Mouse (Mus musculus) thymus, adult 2 months (tissue): ENCODE data around the gene Tsc22d1. TPM values are rescaled to one million over a fixed set of nuclear protein-coding genes. Genes with fewer than 3 reads are reported as not detected.

Experiments
- DNase-seq: peaks from one replicate; pipeline ENCODE4 v3.0.0; 2021
- H3K27ac ChIP-seq: fragments of 200-500 bp; 2 replicates; pipeline ENCODE4 v1.5.1; 2012; ENCODE audit warnings: low read length, control low read depth; ENCODE audit not compliant: control insufficient read depth, insufficient read depth
- H3K27me3 ChIP-seq: fragments of 200-500 bp; 2 replicates; pipeline ENCODE4 v1.6.1; 2012; ENCODE audit warnings: mild to moderate bottlenecking, low read length, moderate library complexity, mixed read lengths; ENCODE audit not compliant: control insufficient read depth, insufficient read depth
- H3K36me3 ChIP-seq: fragments of 200-500 bp; 2 replicates; pipeline ENCODE4 v1.6.1; 2012; ENCODE audit warnings: mild to moderate bottlenecking, low read length, moderate library complexity; ENCODE audit not compliant: control insufficient read depth, insufficient read depth
- H3K4me1 ChIP-seq: fragments of 200-500 bp; replicated peaks from 2 replicates; pipeline ENCODE4 v1.6.1; 2012; ENCODE audit warnings: low read length; ENCODE audit not compliant: control insufficient read depth, insufficient read depth
- H3K4me3 ChIP-seq: fragments of 200-500 bp; 2 replicates; pipeline ENCODE4 v1.5.1; 2012; ENCODE audit warnings: mild to moderate bottlenecking, low read length, control low read depth, moderate library complexity; ENCODE audit not compliant: control insufficient read depth, insufficient read depth
- CTCF ChIP-seq: fragments of 200-500 bp; IDR thresholded peaks from 2 replicates; pipeline ENCODE4 v1.5.1; 2012; ENCODE audit warnings: mild to moderate bottlenecking, control low read depth, low read length, moderate library complexity, borderline replicate concordance; ENCODE audit not compliant: control insufficient read depth, poor library complexity, insufficient read depth; ENCODE audit errors: extremely low read depth
- POLR2A ChIP-seq: fragments of 200-500 bp; IDR thresholded peaks from 2 replicates; pipeline ENCODE4 v1.6.1; 2012; ENCODE audit warnings: mild to moderate bottlenecking, low read length, control low read depth, moderate library complexity; ENCODE audit not compliant: control insufficient read depth, poor library complexity, insufficient read depth; ENCODE audit errors: extremely low read depth
- WGBS: fragments of 180-500 bp; shearing (Covaris S2); methylation state at CpG from one replicate; pipeline ENCODE4 v1.1.7; 2018; 5-methylcytosine and 5-hydroxymethylcytosine counted together
- polyA plus RNA-seq: library from polyadenylated mRNA; depleted of rRNA; stranded (reverse); fragments of >200 nt; gene quantifications from 2 replicates; pipeline ENCODE4 v1.2.3, GENCODE M21; 2012

Tsc22d1 gene
- polyA plus RNA-seq, 1 experiment, result 142 TPM

DNA sequence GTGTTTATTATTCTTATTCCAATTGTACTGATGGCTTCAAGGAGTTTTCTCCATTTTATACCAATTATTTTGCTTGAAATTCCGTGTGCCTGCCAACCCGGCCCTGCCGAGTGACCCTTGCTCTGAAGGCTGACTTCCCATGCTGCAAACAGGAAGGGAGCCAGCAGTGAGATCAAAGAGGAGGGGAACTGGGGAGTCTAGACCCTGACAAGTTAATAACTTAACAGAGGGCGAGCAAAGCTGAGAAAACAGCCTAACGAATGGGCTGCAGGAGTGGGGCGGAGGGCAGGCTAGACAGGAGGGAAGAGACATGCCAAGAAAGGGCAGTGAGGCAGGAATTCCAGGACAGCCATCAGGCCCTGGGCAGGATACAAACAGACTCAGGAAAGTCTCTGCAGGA, 122.2 kb downstream of the Tsc22d1 start:
- Histone ChIP-seq H3K27ac (no peak overlapping the region), H3K4me3 (no peak overlapping the region), H3K27me3 (no peaks in the 10 kb centered on the region), H3K4me1 (peaks cover 9% of the 10 kb centered on the region), H3K36me3 (no peaks in the 10 kb centered on the region)
- 88% methylated on average over 6 of the region's 6 CpGs for WGBS
- DNase-seq, result no peak
- TF ChIP-seq CTCF, result no peak
- no peak for TF ChIP-seq POLR2A

DNA sequence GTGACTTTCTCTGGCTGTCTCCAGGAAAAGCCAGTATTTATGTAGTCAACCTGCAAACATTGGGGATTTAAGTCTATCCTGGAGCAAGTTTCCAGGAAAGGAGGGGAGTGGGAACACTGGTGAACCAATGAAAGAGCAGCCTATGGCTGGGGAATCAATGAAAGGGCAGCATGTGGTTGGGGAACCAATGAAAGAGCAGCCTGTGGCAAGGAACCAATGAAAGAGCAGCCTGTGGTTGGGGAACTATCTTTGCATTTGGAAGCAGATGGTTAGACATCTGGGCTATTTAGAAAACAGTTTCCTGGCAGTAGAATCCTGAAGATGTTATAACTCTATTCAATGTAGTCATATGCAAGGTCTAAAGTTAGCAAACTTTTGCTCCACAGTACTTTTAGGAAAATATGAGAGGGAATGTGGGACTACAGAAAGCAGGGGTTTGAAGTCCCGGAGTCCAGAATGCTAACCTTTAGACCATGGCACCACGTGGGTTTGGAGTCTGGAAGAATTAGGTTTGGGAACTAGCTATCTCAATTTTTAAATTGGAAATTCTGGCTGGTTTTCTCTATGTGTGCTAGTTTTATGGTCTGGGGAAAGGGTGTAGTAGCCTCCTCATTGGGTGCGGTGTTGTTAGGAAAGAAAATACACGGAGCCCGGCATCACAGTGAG, 125.4 kb downstream of the Tsc22d1 start:
- Histone ChIP-seq H3K27ac (no peak overlapping the region), H3K4me3 (no peak overlapping the region), H3K4me1 (no peaks in the 10 kb centered on the region), H3K36me3 (no peaks in the 10 kb centered on the region), H3K27me3 (no peaks in the 10 kb centered on the region)
- no peak for TF ChIP-seq POLR2A
- no peak for TF ChIP-seq CTCF
- DNase-seq, result no peak
- WGBS, result 95% methylated on average over 5 of the region's 5 CpGs

DNA sequence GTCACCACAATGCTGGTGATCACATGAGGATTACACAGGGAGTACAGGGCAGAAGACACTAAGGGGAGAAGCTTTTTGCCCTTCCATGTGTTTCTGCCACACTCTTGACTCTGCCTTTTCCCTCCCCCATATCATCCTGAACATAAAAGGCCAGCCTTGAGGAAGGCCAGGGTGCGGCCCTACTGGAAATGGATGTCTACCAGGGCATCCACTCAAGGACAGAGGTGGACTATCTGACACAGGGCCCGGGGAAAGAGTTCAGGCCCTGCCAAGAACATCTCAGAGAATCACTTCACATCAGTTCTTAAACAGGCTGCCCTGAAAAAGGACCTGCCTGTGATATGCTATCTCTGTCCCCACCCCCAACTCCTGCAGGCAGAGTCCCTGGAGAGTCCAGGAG, 126.6 kb downstream of the Tsc22d1 start:
- Histone ChIP-seq H3K36me3 (no peaks in the 10 kb centered on the region), H3K4me3 (no peak overlapping the region), H3K27ac (no peak overlapping the region), H3K4me1 (no peaks in the 10 kb centered on the region), H3K27me3 (no peaks in the 10 kb centered on the region)
- no peak for DNase-seq
- WGBS, result 98% methylated on average over 2 of the region's 2 CpGs
- no peak for TF ChIP-seq CTCF
- no peak for TF ChIP-seq POLR2A

DNA sequence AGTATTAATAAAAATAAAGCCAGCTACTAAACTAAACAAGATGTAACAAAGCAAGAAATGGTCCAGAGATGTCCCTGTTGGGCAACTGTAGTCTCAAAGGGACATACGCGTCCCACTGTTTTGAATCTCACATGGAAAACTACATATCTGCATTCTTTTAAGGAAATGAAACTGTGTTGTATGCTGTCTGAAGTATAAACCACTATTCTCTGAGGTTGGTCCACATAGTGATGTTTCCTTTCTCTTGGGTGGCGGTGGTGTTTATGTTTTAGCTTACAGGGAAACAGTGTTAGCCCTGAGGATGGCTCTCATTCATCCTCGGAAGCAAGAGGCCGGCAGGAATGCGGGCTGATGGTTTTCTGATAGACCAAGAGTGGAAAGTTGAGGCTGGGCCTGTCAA, 129.4 kb downstream of the Tsc22d1 start:
- TF ChIP-seq CTCF, result no peak
- no peak for TF ChIP-seq POLR2A
- no peak for DNase-seq
- Histone ChIP-seq H3K36me3 (no peaks in the 10 kb centered on the region), H3K27ac (no peak overlapping the region), H3K4me3 (no peak overlapping the region), H3K4me1 (no peaks in the 10 kb centered on the region), H3K27me3 (no peaks in the 10 kb centered on the region)
- 92% methylated on average over 6 of the region's 6 CpGs for WGBS

DNA sequence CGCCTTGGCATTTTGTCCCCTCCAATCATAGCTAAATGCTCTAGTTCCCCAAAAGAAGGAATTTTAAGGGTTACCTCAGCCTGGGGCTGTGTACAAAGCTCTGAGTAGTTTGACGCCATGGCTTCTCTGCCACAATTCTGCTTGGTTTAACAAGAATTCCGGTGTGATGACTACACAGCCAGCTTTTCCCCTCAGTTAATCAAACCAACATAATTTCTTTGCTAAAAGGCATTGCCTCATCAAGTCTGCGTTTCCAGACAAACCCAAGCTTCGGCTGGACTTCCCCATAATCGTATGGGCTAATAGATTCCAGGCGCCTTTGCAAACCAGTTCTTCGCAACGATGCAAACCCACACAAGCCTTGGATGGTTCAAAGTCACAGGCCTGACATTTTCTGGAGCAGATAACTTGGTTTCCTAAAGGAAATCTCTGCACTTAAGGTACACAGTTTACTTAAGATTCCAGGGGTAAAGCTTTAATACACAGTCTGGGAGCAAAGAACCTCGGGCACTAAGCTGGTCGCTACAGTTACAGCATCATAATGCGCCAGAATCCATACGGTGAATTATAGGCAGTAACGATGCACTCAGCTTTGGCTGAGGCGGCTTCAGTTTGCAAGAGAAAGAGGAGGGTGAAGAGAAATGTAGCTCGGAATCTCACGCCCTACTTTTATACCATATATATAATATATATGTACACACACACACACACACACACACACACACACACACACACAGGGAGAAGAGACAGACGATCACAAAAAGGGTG, 140.7 kb downstream of the Tsc22d1 start:
- 92% methylated on average over 18 of the region's 18 CpGs for WGBS
- no peak overlapping the region for H3K27ac ChIP-seq
- TF ChIP-seq CTCF (no peak), POLR2A (no peak)
- H3K36me3 ChIP-seq, result no peaks in the 10 kb centered on the region
- no peak for DNase-seq
- H3K4me3 ChIP-seq, result no peak overlapping the region
- peaks cover 14% of the 10 kb centered on the region for H3K4me1 ChIP-seq
- H3K27me3 ChIP-seq, result peaks cover 3% of the 10 kb centered on the region; the same call in 1 of the 2 replicates

DNA sequence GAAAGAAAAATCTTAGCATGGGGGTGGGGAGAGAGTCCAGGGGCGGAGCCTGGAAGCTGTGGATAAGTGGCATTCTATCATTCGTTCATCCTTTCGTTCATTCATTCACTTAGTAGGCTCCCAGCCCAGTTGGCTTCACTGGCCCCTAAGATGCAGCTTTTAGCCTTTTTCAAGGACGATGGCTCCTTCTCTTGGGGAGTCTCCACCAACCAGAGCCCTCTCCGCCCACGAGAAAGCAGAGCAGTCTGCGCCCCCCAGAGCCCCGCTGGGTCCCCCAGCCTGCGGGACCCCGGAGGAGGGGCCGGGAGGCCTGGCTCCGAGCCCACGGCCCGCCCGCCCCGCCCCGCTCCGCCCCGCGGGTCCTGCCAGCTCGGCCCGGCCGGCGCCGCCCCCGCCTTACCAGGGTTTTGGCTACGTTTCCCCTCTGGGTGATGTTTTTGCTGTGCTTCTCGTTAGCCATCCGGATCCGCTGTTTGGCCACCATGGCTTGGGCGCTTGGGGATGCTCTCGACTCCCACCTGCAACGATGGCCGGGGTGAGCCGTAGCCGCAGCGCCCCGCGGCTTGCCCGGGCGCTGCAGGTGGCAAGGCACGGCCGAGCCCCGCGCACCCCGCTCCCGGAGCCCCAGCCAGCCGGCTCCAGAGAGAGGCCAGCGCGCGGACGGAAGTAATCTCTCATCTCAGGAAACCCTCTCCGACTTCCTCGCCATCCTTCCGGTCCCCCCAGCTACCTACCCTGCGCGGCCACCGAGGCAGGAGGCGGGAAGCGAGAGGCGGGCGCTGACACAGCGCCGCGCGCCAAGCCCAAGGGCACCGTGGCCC, 141.5 kb downstream of the Tsc22d1 start:
- Histone ChIP-seq H3K4me3 (peak overlapping the region; percentile 44), H3K4me1 (peaks cover 14% of the 10 kb centered on the region), H3K27ac (no peak overlapping the region), H3K36me3 (no peaks in the 10 kb centered on the region), H3K27me3 (peaks cover 3% of the 10 kb centered on the region; the same call in 1 of the 2 replicates)
- TF ChIP-seq CTCF (no peak), POLR2A (0 out of 2 replicates have a peak, but pooled peaks have one; percentile 25)
- peak; percentile 63 for DNase-seq
- WGBS, result 4% methylated on average over 67 of the region's 67 CpGs
